Mouse (Mus musculus) kidney, adult 2 months (tissue): Measurements from ENCODE around the gene Hdgf. TPM values are rescaled to one million over a fixed set of nuclear protein-coding genes. Genes with fewer than 3 reads are reported as not detected.
A peak's percentile ranks its signal among the peaks of the same experiment; 100 is the strongest.

ENCODE experiments used
- DNase-seq: peaks from one replicate; pipeline ENCODE4 v3.0.0; 2021
- H3K27ac ChIP-seq: fragments of 200-500 bp; 2 replicates; pipeline ENCODE4 v1.5.1; 2012; ENCODE audit warnings: low read depth, low read length, control low read depth, inconsistent platforms; ENCODE audit not compliant: insufficient read depth
- H3K27me3 ChIP-seq: fragments of 200-500 bp; replicated peaks from 2 replicates; pipeline ENCODE4 v1.6.1; 2012; ENCODE audit warnings: mild to moderate bottlenecking, moderate library complexity, low read length, inconsistent platforms; ENCODE audit not compliant: control insufficient read depth, insufficient read depth
- H3K36me3 ChIP-seq: fragments of 200-500 bp; 2 replicates; pipeline ENCODE4 v1.6.1; 2012; ENCODE audit warnings: mild to moderate bottlenecking, moderate library complexity, low read length, inconsistent platforms; ENCODE audit not compliant: control insufficient read depth, insufficient read depth
- H3K4me1 ChIP-seq: fragments of 200-500 bp; 2 replicates; pipeline ENCODE4 v1.6.1; 2011; ENCODE audit warnings: low read length; ENCODE audit not compliant: control insufficient read depth, insufficient read depth
- H3K4me3 ChIP-seq: fragments of 200-500 bp; 2 replicates; pipeline ENCODE4 v1.5.1; 2011; ENCODE audit warnings: mild to moderate bottlenecking, low read depth, low read length, control low read depth; ENCODE audit not compliant: insufficient read depth
- CTCF ChIP-seq: fragments of 200-500 bp; conservative IDR thresholded peaks from 2 replicates; pipeline ENCODE4 v1.5.1; 2011; ENCODE audit warnings: low read depth, mild to moderate bottlenecking, control low read depth, low read length, moderate library complexity, mixed read lengths; ENCODE audit not compliant: insufficient read depth, insufficient read length
- POLR2A ChIP-seq: fragments of 200-500 bp; IDR thresholded peaks from one replicate; pipeline ENCODE4 v1.6.1; 2011; ENCODE audit warnings: low read depth, low read length, control low read depth
- WGBS: fragments of 180-500 bp; shearing (Covaris S2); methylation state at CpG from one replicate; pipeline ENCODE4 v1.1.7; 2018; 5-methylcytosine and 5-hydroxymethylcytosine counted together
- polyA plus RNA-seq: library from polyadenylated mRNA; depleted of rRNA; stranded (reverse); fragments of >200 nt; gene quantifications from 2 replicates; pipeline ENCODE4 v1.2.3, GENCODE M21; 2012

Gene Hdgf
- polyA plus RNA-seq, 1 experiment, result 113 TPM

GRCm38 (mm10) chr3:87909381-87909780 is 3.3 kb downstream of the Hdgf start:
- Histone ChIP-seq H3K27me3 (no peaks in the 10 kb centered on the region), H3K4me3 (no peak overlapping the region), H3K4me1 (peaks cover 28% of the 10 kb centered on the region), H3K27ac (peak overlapping the region; percentile 71), H3K36me3 (peaks cover 3% of the 10 kb centered on the region; the same call in 1 of the 2 replicates)
- DNase-seq, result no peak
- WGBS, result 89% methylated on average over 2 of the region's 2 CpGs
- TF ChIP-seq POLR2A (no peak), CTCF (no peak)

- Histone ChIP-seq H3K36me3 (peaks cover 3% of the 10 kb centered on the region; the same call in 1 of the 2 replicates), H3K27me3 (no peaks in the 10 kb centered on the region), H3K4me3 (peak overlapping the region; percentile 76), H3K27ac (peak overlapping the region; percentile 71), H3K4me1 (peaks cover 28% of the 10 kb centered on the region)
- no peak for DNase-seq
- TF ChIP-seq CTCF (no peak), POLR2A (no peak)
- 6% methylated on average over 4 of the region's 4 CpGs for WGBS
Observed at GRCm38 (mm10) chr3:87909874-87910273, 3.8 kb downstream of the Hdgf start.

GRCm38 (mm10) chr3:87910573-87911141 is 4.5 kb downstream of the Hdgf start:
- peak; percentile 94 for DNase-seq
- 3% methylated on average over 12 of the region's 12 CpGs for WGBS
- peak overlapping the region; percentile 99 for H3K27ac ChIP-seq
- no peaks in the 10 kb centered on the region for H3K27me3 ChIP-seq
- no peak for TF ChIP-seq POLR2A
- TF ChIP-seq CTCF, result no peak
- H3K36me3 ChIP-seq, result peaks cover 3% of the 10 kb centered on the region; the same call in 1 of the 2 replicates
- peak overlapping the region; percentile 76 for H3K4me3 ChIP-seq
- H3K4me1 ChIP-seq, result peaks cover 28% of the 10 kb centered on the region

- DNase-seq, result no peak
- H3K36me3 ChIP-seq, result peaks cover 3% of the 10 kb centered on the region; the same call in 1 of the 2 replicates
- H3K27me3 ChIP-seq, result no peaks in the 10 kb centered on the region
- peaks cover 21% of the 10 kb centered on the region for H3K4me1 ChIP-seq
- WGBS, result 81% methylated on average over 7 of the region's 7 CpGs
- H3K27ac ChIP-seq, result no peak overlapping the region
- H3K4me3 ChIP-seq, result no peak overlapping the region
- no peak for TF ChIP-seq CTCF
Observed at GRCm38 (mm10) chr3:87913491-87913890, 7.4 kb downstream of the Hdgf start.

- no peak for DNase-seq
Observed at GRCm38 (mm10) chr3:87913891-87914290, 7.8 kb downstream of the Hdgf start.

GRCm38 (mm10) chr3:87916990-87917389 is 10.9 kb downstream of the Hdgf start:
- Histone ChIP-seq H3K36me3 (peaks cover 3% of the 10 kb centered on the region; the same call in 1 of the 2 replicates), H3K27ac (no peak overlapping the region), H3K27me3 (no peaks in the 10 kb centered on the region), H3K4me3 (no peak overlapping the region), H3K4me1 (no peaks in the 10 kb centered on the region)
- 0 out of 2 replicates have a peak, but pooled peaks have one; percentile 2 for TF ChIP-seq CTCF
- no peak for TF ChIP-seq POLR2A
- no peak for DNase-seq
- WGBS, result 92% methylated on average over 1 of the region's 1 CpGs

More at GRCm38 (mm10) chr3:87913891-87914290, 7.8 kb downstream of the Hdgf start:
- TF ChIP-seq POLR2A (no peak), CTCF (no peak)
- H3K27ac ChIP-seq, result no peak overlapping the region
- peaks cover 3% of the 10 kb centered on the region; the same call in 1 of the 2 replicates for H3K36me3 ChIP-seq
- WGBS, result 91% methylated on average over 10 of the region's 10 CpGs
- no peaks in the 10 kb centered on the region for H3K27me3 ChIP-seq
- no peak overlapping the region for H3K4me3 ChIP-seq
- peaks cover 17% of the 10 kb centered on the region for H3K4me1 ChIP-seq

GRCm38 (mm10) chr3:87918551-87918950 is 12.4 kb downstream of the Hdgf start:
- H3K27ac ChIP-seq, result no peak overlapping the region
- H3K4me3 ChIP-seq, result no peak overlapping the region
- TF ChIP-seq POLR2A (no peak), CTCF (no peak)
- H3K27me3 ChIP-seq, result no peaks in the 10 kb centered on the region
- H3K4me1 ChIP-seq, result no peaks in the 10 kb centered on the region
- 93% methylated on average over 1 of the region's 1 CpGs for WGBS
- peaks cover 6% of the 10 kb centered on the region for H3K36me3 ChIP-seq
- DNase-seq, result no peak
